Mouse (Mus musculus): Measurements from ENCODE around the gene Ocm.
A peak's percentile ranks its signal among the peaks of the same experiment; 100 is the strongest.
"Not testable (repeated sequence)": the region's sequence is repeated elsewhere in the genome, so short reads cannot be mapped to it uniquely, and the experiment has no call there.

Ocm gene

DNA sequence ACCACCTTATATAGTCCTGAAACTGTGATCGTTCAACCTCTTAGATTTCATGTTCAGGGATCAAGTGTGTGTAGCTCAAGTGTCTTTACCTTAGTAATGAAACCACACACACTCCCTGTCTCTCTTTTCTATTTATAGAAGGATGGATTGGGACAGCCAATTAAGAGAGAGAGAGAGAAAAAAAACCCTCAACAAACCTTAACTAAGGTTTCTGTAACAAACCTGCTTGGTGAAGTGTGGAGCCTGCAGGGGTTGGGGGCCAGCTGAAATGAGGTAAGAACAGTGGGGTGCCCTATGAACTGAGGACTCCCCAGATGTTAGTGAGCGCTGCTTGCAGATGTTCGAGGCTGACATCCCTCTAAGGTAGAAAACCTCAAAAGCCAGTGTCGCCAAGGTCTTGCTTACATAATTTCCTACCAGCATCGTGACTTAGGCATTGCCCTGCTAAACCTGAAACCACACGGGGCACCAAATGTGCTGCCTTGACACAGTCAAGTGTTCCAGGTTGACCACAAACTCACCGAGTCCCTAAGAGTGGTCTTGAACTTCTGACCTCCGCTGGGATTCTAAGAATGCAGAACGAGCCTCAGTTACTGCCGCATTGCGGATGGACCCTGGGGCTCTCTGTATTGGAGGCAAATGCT lies at the start of gene Ocm:
Gene Ocm, minus strand, starts transcription at position 51 of the 644 bp plus-strand sequence.
- DNase-seq (ENCODE audit: low spot score in 2 of 2): no peak

DNA sequence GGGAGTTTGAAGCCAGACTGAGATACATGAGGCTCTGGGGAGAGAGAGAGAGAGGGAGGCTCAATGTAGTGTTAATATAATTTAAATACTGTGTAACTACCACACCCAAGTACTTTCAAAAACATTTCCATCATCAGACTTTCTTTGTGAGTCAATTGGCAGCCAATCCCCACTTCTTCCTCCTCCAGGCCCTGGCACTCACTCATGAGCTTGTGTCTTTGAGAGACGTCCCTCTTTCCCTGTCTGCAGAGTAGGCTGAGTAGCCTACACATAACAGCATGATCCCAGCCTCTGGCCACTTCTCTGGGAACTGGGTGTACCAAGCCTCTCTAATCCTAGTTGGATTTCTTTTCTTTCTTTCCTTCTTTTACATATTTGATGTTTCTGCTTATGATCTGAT lies 44.8 kb upstream of the Ocm start:
- no peak for DNase-seq (ENCODE audit: low spot score in 2 of 2)

DNA sequence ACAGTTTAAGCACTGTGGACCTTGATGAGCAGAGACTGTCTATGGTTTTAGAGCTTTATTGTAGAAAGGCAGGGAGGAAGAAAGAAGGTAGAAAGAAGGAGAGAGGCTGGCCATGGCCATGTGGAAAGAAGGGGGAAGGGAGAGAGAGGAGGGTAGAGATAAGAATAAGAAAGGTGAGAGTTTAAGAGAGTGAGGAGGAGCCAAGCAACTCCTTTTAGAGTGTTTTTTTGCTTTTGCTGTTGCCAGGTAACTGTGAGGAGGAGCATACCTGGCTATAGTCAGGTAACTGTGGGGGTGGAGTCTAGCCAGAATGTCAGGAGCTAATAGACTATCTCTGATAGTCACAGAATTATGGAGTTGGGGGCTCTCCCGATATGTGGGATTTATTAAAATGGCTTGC lies 43.6 kb upstream of the Ocm start:
- DNase-seq (ENCODE audit: low spot score in 2 of 2): no peak

DNA sequence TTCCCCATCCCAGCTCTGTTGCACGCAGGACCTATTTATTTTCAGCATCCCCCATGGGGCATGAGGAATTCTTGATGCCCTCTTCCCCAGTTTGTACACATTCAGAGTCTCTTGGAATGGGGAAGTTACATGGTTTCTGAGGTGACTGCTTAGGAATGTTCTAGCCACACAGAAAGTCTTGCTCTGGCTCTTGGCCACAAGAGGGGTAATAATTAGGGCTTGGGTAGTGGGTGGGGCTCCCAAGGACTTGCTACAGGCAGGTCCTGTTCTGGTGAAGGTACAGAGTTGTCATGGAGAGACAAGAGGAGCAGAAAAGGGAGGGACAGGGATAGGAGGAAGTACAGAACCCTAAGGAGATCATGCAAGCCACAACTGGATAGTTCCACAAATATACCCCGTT lies 39.6 kb upstream of the Ocm start:
- peak in 1 of 2 experiments; percentile 5 for DNase-seq (ENCODE audit: low spot score in 2 of 2)

DNA sequence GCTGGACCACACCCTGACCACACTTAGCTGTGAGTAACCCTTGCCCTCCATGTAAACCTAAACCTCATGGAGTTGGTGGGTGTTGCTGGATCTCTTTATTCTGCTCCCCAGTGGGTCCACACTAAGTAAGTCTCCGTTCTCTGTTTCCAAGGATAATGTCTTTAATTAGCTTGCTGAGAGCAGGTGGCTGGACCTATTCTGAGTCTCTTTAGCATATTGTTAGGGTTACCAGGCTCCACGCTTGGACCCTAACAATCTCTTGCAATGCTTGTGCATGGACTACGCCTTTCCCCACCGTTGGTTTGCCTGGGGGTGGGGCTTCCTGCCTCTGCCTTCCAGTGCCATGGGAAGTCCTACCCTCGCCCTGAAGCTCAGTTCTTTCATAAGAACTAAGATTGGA lies 37.6 kb upstream of the Ocm start:
- DNase-seq (ENCODE audit: low spot score in 2 of 2): no peak

DNA sequence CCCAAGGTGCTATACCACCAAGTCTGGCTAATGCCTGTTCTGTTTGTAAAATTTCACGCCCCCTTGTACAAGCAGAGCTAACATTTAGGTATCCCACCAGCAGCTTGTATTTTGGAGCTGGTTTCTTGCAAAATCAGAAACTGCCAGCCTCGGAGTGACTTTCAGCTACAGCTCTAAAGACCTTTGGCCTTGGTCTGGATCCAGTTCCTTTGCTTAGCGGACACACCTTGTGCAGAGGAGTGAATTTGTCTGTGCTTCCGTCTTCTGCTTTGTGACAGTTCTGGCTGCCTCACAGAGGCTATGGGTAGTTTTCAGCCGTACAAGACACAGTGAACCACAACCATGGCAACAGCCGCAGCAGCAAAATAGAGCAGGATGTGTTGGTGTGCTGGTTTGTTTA lies 27.9 kb upstream of the Ocm start:
- DNase-seq (ENCODE audit: low spot score in 2 of 2): no peak

DNA sequence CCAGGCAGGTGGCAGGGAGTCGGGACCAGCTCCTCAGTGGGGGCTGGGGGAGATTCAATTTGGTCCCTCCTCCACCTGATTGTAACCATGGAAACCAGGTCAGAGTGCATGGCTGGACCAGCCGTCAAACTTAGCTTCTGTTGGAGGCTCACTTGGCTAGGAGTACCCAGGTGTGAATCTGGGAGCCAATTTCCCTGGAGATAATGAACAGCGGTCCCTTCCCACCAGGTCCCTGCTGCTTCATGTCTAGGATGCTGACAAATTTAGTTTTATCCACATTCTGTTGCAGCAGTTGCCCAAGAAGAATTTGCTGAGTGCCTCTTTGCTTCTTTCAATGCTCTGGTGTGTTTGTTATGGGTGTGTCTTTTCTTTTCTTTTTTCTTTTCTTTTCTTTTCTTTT lies 27.0 kb upstream of the Ocm start:
- no peak for DNase-seq (ENCODE audit: low spot score in 2 of 2)

DNA sequence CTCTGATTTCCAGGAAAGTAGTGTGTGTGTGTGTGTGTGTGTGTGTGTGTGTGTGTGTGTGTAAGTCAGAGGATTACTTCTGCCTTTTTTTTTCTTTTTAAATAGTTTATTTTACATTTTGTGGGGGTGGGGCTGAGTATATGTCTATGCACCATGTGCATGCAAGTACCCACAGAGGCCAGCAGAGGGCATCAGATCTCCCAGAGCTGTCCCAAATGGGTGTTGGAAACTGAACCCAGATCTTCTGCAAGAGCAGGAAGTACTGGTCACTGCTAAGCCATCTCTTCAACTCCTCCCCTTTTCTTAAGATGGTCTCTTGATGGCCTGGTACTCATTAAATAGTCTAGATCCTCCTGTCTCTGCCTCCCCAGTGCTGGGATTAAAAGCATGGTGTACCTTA lies 24.8 kb upstream of the Ocm start:
- no peak for DNase-seq (ENCODE audit: low spot score in 2 of 2)

DNA sequence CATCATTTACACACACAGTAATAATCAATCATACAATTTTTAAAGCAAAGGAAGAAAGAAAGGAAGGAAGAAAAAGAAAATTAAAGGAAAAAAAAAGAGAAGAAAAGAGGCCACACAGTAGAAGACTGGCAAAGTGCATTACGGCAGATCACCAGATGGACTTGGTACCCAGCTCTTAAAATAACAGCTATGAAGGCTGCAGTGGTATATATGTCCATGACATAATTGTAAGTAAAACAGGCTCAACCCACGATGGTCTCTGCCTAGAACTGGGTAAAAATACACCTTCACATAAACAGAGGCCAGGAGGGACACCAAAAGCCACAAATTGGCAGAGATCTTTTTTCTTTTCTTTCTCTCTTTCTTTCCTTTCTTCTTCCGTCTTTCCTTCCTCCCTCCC lies 23.4 kb upstream of the Ocm start:
- no peak for DNase-seq (ENCODE audit: low spot score in 2 of 2)

DNA sequence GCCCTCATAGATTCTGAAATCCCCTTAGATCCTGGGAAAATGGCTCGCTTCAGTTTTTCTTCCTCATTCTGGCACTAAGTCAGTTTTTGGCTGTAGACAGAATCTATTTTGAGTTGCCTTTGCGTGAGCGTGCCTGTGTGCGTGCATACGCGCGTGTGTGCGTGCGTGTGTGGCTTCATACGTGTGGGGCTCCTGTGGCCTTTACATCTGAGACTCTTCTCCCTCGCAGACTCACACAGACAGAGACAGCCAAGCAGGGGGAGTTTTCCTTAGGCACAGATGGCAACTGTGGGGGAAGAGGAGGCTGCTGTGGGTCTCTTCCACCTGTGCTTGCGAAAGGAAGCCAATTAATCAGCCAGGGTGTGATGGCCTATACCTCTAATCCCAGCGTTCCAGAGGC lies 20.9 kb upstream of the Ocm start:
- no peak for DNase-seq (ENCODE audit: low spot score in 2 of 2)

DNA sequence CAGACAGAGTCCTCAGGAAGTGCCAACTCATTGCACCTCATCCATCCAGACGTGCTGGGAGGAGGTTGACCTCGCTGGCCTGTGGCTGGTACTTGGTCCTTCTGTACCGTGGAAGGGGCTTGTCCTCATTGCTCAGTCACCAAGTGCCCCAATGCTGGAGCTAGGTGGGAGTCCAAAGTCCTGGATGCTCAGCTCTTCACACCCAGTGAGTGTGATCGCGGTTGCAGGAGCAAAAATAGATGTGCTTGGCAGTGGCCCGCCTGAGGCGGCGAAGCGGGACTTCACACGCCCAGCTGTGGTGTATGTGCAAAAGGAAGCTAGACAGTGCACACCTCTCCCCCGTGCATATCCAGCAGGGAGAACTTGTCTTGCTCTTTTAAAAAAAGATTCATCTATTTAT lies 16.7 kb upstream of the Ocm start:
- DNase-seq (ENCODE audit: low spot score in 2 of 2): no peak

DNA sequence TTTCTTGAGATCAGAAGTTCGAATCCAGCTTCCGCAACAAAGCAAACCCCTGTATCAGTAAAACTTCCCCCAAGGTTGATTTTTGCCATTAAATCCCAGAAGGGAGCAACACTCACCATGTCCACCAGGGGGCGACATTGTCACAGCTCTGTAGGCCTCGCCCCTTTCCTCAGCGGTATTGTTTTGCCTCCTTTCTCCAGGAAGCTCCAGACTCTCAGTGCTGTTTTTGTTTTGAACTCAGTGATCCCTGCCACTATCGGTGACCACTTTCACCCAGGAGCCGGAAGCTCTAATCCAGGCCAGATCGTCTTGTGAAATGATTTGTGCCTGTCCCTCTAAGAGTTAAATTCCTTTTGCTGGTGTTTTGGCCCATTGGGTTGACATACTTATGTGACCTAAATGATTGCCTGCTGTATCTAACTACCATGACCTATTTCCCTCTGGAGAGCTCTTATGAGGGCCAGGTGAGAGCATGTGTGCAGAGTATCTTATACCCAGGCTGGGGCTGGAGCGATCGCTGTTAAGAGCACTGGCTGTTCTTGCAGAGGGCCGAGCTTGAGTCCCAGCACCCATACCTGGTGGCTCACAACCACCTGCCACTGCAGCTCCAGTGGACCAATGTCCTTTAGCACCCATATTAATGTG lies 14.4 kb upstream of the Ocm start:
- DNase-seq (ENCODE audit: low spot score in 2 of 2): peak; percentile 56 to 60

DNA sequence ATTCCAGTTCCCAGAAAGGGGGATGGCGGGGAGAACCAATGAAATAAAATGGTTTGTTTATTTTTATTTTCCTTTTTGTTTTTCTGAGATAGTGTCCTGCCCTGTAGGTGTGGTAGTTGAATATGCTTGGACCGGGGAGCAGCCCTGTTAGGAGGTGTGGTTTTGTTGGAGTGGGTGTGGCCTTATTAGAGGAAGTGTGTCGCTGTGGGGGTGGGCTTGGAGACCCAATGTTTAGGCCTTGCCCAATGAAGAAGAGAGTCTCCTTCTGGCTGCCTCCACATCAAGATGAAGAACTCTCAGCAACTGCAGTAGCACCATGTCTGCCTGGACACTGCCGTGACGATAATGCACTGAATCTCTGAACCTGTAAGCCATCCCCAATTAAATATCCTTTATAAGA lies 13.4 kb upstream of the Ocm start:
- DNase-seq (ENCODE audit: low spot score in 2 of 2): no peak

DNA sequence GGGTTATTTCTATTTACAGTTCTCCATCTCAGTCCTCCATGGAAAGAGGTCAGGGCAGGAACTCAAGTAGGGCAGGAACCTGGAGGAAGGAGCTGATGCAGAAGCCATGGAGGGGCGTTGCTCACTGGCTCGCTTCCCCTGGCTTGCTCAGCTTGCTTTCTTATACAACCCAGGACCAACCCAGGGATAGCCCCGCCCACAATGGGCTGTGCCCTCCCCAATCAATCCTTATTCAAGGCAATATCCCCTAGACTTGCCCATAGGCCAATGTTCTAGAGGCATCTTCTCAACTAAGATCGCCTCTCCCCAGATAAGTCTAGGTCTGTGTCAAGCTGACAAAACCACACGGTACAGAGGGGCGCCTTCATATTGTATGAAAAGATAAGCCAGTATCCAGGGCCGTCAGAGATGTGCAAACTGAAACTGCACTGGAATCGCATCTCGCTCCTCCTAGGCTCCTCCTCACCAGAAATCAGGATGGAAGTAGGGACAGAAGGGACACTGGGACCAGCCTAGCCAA lies 12.7 kb upstream of the Ocm start:
- no peak for DNase-seq (ENCODE audit: low spot score in 2 of 2)

DNA sequence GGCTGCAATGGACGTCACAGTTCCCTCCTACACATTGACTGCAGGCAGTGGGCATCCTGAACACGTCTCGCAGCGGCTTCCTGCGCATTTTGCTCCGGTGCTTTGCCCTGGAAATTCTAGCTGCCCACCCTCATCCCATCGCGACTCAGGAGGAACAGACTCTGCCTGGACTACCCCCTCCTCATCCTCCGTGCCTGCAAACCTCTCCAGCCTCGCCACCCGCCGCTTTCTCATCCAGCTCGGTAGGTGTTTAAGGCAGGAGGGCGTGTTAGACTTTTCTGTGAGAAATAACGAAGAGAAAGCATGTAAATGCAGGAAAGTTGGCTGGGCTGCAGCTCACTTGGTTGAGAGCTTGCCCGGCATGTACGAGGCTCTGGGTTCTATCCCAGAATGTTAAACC lies 10.5 kb upstream of the Ocm start:
- DNase-seq (ENCODE audit: low spot score in 2 of 2): no peak

DNA sequence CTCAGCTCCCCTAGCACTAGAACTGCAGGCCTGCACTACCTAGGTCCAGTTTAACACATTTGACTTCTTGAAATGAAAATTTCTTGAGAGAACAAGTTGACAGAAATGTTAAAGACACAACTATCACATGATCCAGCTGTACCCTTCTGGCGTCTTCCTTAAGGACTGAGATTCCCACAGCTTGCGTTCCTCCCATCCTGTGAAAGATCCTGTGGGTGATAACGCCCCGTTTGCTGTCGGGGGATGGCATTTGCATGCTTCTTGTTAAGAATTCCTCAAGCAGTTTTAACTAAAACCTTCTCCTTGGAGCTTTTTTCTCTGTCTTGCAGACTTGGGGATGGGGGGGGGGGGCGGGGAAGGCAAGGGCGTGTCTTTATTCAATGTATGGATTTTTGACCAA lies 8.1 kb upstream of the Ocm start:
- DNase-seq (ENCODE audit: low spot score in 2 of 2): no peak

DNA sequence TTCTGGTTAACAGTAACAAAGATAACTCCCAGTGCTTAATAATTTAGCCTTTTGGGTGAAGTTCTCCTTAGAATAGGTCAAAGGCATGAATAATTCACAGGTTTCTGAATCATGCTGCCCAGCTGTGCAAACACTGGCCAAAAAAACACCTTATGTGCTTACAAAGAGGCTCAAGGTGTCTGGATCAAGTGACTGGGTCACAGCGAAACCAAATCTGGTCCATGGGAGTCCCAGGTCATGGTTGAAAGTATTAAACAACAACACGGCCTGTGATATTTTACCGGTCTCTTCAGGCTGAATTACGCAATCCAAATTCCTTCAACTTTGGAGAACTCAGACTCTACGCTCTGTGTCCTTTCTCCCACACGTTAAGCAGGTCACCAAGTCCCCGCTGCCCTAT lies 6.0 kb upstream of the Ocm start:
- no peak for DNase-seq (ENCODE audit: low spot score in 2 of 2)

DNA sequence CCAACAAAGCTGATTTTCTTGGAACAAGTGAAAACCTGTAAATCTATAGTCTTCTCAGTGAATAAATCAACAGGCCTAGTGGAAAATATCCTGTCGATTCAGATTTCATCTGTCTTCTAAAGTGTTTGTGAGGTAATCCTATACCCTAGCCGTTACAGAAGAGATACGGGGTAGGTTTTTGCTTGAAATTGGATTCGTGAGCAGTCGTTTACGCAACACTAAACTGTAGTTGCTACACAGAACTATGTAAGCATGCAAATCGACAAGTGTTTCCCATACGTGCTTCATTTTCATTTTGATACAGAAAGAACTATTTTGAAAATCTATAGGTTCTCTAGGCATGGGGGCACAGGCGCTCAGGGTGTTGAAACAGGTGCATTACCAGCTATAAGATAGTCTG lies 10.6 kb downstream of the Ocm start:
- no peak for DNase-seq (ENCODE audit: low spot score in 2 of 2)

DNA sequence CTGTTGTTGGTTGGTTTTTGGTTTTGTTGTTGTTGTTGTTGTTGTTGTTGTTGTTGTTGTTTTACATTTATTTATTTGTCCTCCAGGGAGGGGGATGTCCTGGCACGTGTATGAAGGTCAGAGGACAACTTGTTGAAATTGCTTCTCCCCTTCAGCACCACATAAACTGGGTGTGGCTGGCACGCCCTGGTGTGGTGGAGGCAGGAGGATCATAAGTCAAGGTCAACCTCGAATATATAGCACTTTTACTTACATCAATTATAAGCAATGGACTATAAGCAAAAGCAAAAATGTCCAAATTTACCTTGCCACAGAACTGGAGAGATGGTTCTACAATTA lies 11.2 kb downstream of the Ocm start:
- DNase-seq (ENCODE audit: low spot score in 2 of 2): no peak

DNA sequence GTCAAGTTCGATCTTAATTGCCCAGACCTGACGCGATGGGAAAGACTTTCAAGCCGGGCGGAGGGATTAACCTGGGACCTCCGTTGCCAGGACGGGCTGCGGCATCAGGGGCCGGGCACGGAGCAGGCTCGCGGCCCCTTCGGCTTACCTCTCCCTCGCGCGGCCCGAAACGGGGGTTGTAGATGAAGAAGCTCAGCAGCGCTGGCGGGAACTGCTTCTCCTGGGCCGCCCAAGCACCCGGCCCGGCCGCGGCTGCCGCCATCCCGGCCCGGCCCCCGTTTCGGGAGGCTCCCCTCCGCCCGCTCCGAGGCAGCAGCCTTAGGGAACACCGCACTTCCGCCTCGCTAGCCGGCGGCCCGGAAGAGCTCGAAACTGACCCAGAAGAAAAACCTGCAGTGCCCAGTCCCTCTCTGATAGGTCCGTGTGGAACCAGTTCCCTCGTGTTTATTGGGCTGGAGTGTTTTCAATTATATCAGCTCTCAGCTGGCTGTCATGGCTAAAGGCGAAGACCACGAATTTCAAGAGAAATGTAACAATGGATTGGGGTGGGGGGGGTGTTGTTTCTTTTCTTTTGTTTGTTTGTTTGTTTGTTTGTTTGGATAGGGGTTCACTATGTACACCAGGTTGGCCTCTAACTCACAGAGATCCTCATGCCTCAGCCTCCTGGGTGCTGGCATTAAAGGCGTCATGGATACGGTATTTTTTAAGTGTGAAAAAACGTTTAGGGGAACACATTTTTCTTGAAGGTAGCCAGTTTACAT lies 11.7 kb downstream of the Ocm start, which contains the start of gene Ccz1:
Gene Ccz1, minus strand, starts transcription at position 327 of the 761 bp plus-strand sequence.
- DNase-seq (ENCODE audit: low spot score in 2 of 2): peak; percentile 59 to 66

DNA sequence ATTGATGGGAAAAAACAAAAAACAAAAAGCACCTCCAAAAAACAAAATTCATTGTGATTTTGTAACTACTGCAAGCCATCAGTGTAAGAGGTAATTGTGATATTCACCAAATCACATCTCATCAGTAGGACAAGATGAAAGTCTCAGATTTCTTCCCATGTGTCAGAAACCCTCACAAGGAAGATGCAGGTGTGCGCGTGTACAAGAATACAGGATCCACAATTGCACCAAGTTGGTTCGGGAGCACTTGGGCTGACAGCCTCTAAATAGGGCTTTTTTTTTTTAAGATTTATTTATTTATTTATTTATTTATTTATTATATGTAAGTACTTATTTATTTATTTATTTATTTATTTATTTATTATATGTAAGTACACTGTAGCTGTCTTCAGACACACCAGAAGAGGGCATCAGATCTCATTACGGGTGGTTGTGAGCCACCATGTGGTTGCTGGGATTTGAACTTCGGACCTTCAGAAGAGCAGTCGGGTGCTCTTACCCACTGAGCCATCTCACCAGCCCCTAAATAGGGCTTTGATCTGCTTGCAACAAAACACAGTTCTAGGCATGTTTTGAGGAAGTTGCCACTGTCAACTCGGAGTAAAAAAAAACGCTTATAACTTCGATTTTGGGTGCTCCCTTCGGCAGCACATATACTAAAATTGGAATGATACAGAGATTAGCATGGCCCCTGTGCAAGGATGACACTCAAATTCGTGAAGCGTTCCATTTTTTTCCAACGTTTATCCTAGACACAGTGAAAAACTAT lies 12.9 kb downstream of the Ocm start:
- DNase-seq (ENCODE audit: low spot score in 2 of 2): not testable (repeated sequence)

Measured in urinary bladder, adult 18-20 months (tissue).